Mouse (Mus musculus) heart, embryonic 13.5 days (tissue): ENCODE measurements around the gene Phtf2. TPM values are rescaled to one million over a fixed set of nuclear protein-coding genes. Genes with fewer than 3 reads are reported as not detected.
"Not testable (repeated sequence)": the region's sequence is repeated elsewhere in the genome, so short reads cannot be mapped to it uniquely, and the experiment has no call there.

Experiments
- ATAC-seq: fragments of 200-750 bp; cut with Nextera tagmentation; 2 replicates; pipeline ENCODE4 v1.8.0; 2017; ENCODE audit warnings: moderate TSS enrichment; ENCODE audit not compliant: insufficient number of reproducible peaks, low FRiP score, low TSS enrichment; ENCODE audit errors: extremely low read depth
- H3K27ac ChIP-seq: fragments of 300-500 bp; sonication (generic); replicated peaks from 2 replicates; pipeline ENCODE4 v1.5.1; 2015; ENCODE audit warnings: moderate library complexity, mild to moderate bottlenecking, inconsistent platforms
- H3K27me3 ChIP-seq: fragments of 300-500 bp; sonication (generic); replicated peaks from 2 replicates; pipeline ENCODE4 v1.6.1; 2015; ENCODE audit warnings: mild to moderate bottlenecking, inconsistent platforms
- H3K36me3 ChIP-seq: fragments of 300-500 bp; sonication (generic); 2 replicates; pipeline ENCODE4 v1.6.1; 2015; ENCODE audit warnings: mild to moderate bottlenecking, inconsistent platforms
- H3K4me1 ChIP-seq: fragments of 300-500 bp; sonication (generic); 2 replicates; pipeline ENCODE4 v1.6.1; 2015; ENCODE audit warnings: inconsistent platforms
- H3K4me2 ChIP-seq: fragments of 300-500 bp; sonication (generic); 2 replicates; pipeline ENCODE4 v1.6.1; 2015; ENCODE audit warnings: inconsistent platforms, mild to moderate bottlenecking, moderate library complexity
- H3K4me3 ChIP-seq: fragments of 300-500 bp; sonication (generic); 2 replicates; pipeline ENCODE4 v1.5.1; 2015; ENCODE audit warnings: moderate library complexity, mild to moderate bottlenecking, inconsistent platforms
- H3K9ac ChIP-seq: fragments of 300-500 bp; sonication (generic); 2 replicates; pipeline ENCODE4 v1.6.1; 2015; ENCODE audit warnings: inconsistent platforms, mild to moderate bottlenecking, moderate library complexity
- H3K9me3 ChIP-seq: fragments of 300-500 bp; sonication (generic); 2 replicates; pipeline ENCODE4 v1.6.1; 2016; ENCODE audit warnings: inconsistent platforms
- WGBS: fragments of 180-500 bp; shearing (Covaris S2); methylation state at CpG from one replicate; pipeline ENCODE4 v1.1.7; 2015; ENCODE audit warnings: mixed read lengths; 5-methylcytosine and 5-hydroxymethylcytosine counted together
- polyA plus RNA-seq: library from polyadenylated mRNA; unstranded; fragments of >200 nt; fragmentation: Nextera tagmentation; extraction: Ambion mirVana; gene quantifications from 2 replicates; pipeline ENCODE4 v1.2.1, GENCODE M21; 2015

Gene Phtf2
- polyA plus RNA-seq, 1 experiment from 2014 or later, result 29.1 TPM

GRCm38 (mm10) chr5:20762441-20762840 is 119.5 kb downstream of the Phtf2 start:
- not testable (repeated sequence) for H3K9me3 ChIP-seq, H3K4me3 ChIP-seq, ATAC-seq, H3K9ac ChIP-seq, H3K4me2 ChIP-seq, H3K27ac ChIP-seq, H3K27me3 ChIP-seq
- H3K36me3 ChIP-seq, result peaks cover 40% of the 10 kb centered on the region
- 91% methylated on average over 3 of the region's 3 CpGs for WGBS
- H3K4me1 ChIP-seq, result peaks cover 14% of the 10 kb centered on the region

GRCm38 (mm10) chr5:20760368-20761162 is 121.4 kb downstream of the Phtf2 start:
- Histone ChIP-seq H3K36me3 (peaks cover 32% of the 10 kb centered on the region), H3K4me1 (peaks cover 14% of the 10 kb centered on the region), H3K4me2 (no peak overlapping the region), H3K9ac (no peak overlapping the region), H3K4me3 (no peak overlapping the region), H3K27me3 (no peaks in the 10 kb centered on the region), H3K9me3 (no peaks in the 10 kb centered on the region), H3K27ac (no peak overlapping the region)
- WGBS, result 86% methylated on average over 12 of the region's 12 CpGs
- ATAC-seq, result no peak

- no peak overlapping the region for H3K4me2 ChIP-seq
- no peak overlapping the region for H3K9ac ChIP-seq
- 29% methylated on average over 5 of the region's 5 CpGs for WGBS
- H3K4me1 ChIP-seq, result peaks cover 14% of the 10 kb centered on the region
- no peak overlapping the region; the same call in 1 of the 2 replicates for H3K27ac ChIP-seq
- ATAC-seq, result no peak
- no peaks in the 10 kb centered on the region for H3K27me3 ChIP-seq
- H3K4me3 ChIP-seq, result no peak overlapping the region
- H3K9me3 ChIP-seq, result no peaks in the 10 kb centered on the region
- H3K36me3 ChIP-seq, result peaks cover 28% of the 10 kb centered on the region
Observed at GRCm38 (mm10) chr5:20759771-20760170, 122.2 kb downstream of the Phtf2 start.

- H3K4me1 ChIP-seq, result peaks cover 5% of the 10 kb centered on the region
- no peaks in the 10 kb centered on the region for H3K9me3 ChIP-seq
- 74% methylated on average over 5 of the region's 5 CpGs for WGBS
- H3K36me3 ChIP-seq, result peaks cover 10% of the 10 kb centered on the region; the same call in 1 of the 2 replicates
- H3K9ac ChIP-seq, result no peak overlapping the region
- no peaks in the 10 kb centered on the region for H3K27me3 ChIP-seq
- no peak overlapping the region for H3K27ac ChIP-seq
- H3K4me2 ChIP-seq, result no peak overlapping the region
- H3K4me3 ChIP-seq, result no peak overlapping the region
- ATAC-seq, result no peak
Observed at GRCm38 (mm10) chr5:20753963-20754362, 128.0 kb downstream of the Phtf2 start.

- WGBS, result 53% methylated on average over 2 of the region's 2 CpGs
- H3K4me3 ChIP-seq, result no peak overlapping the region
- no peak for ATAC-seq
- H3K36me3 ChIP-seq, result peaks cover 10% of the 10 kb centered on the region; the same call in 1 of the 2 replicates
- no peak overlapping the region for H3K4me2 ChIP-seq
- no peaks in the 10 kb centered on the region for H3K9me3 ChIP-seq
- H3K27ac ChIP-seq, result no peak overlapping the region
- no peak overlapping the region for H3K9ac ChIP-seq
- H3K27me3 ChIP-seq, result no peaks in the 10 kb centered on the region
- no peaks in the 10 kb centered on the region; the same call in 1 of the 2 replicates for H3K4me1 ChIP-seq
Observed at GRCm38 (mm10) chr5:20753096-20753495, 128.8 kb downstream of the Phtf2 start.

- H3K4me3 ChIP-seq, result no peak overlapping the region
- ATAC-seq, result no peak
- H3K36me3 ChIP-seq, result no peaks in the 10 kb centered on the region
- no peak overlapping the region for H3K27ac ChIP-seq
- no peaks in the 10 kb centered on the region for H3K27me3 ChIP-seq
- no peak overlapping the region for H3K9ac ChIP-seq
- H3K4me1 ChIP-seq, result no peaks in the 10 kb centered on the region
- 68% methylated on average over 7 of the region's 7 CpGs for WGBS
- H3K9me3 ChIP-seq, result no peaks in the 10 kb centered on the region
- no peak overlapping the region for H3K4me2 ChIP-seq
Observed at GRCm38 (mm10) chr5:20751696-20752095, 130.2 kb downstream of the Phtf2 start.

- H3K9ac ChIP-seq, result no peak overlapping the region
- no peak overlapping the region for H3K27ac ChIP-seq
- no peak overlapping the region for H3K4me2 ChIP-seq
- no peak for ATAC-seq
- no peaks in the 10 kb centered on the region for H3K4me1 ChIP-seq
- no peaks in the 10 kb centered on the region for H3K27me3 ChIP-seq
- WGBS, result 72% methylated on average over 7 of the region's 7 CpGs
- H3K9me3 ChIP-seq, result no peaks in the 10 kb centered on the region
- no peaks in the 10 kb centered on the region for H3K36me3 ChIP-seq
- no peak overlapping the region for H3K4me3 ChIP-seq
Observed at GRCm38 (mm10) chr5:20751000-20751399, 130.9 kb downstream of the Phtf2 start.

- no peaks in the 10 kb centered on the region for H3K9me3 ChIP-seq
- no peak overlapping the region for H3K4me2 ChIP-seq
- no peaks in the 10 kb centered on the region for H3K4me1 ChIP-seq
- H3K36me3 ChIP-seq, result no peaks in the 10 kb centered on the region
- ATAC-seq, result no peak
- H3K27me3 ChIP-seq, result no peaks in the 10 kb centered on the region
- no peak overlapping the region for H3K9ac ChIP-seq
- no peak overlapping the region for H3K27ac ChIP-seq
- 67% methylated on average over 3 of the region's 3 CpGs for WGBS
- H3K4me3 ChIP-seq, result no peak overlapping the region
Observed at GRCm38 (mm10) chr5:20749535-20749934, 132.4 kb downstream of the Phtf2 start.

- WGBS, result 83% methylated on average over 8 of the region's 8 CpGs
- H3K9me3 ChIP-seq, result no peaks in the 10 kb centered on the region
- no peak overlapping the region for H3K4me3 ChIP-seq
- no peak overlapping the region for H3K4me2 ChIP-seq
- no peak overlapping the region for H3K9ac ChIP-seq
- no peak for ATAC-seq
- H3K27ac ChIP-seq, result no peak overlapping the region
- H3K4me1 ChIP-seq, result no peaks in the 10 kb centered on the region
- H3K27me3 ChIP-seq, result no peaks in the 10 kb centered on the region
- H3K36me3 ChIP-seq, result no peaks in the 10 kb centered on the region
Observed at GRCm38 (mm10) chr5:20748856-20749255, 133.1 kb downstream of the Phtf2 start.

GRCm38 (mm10) chr5:20748142-20748541 is 133.8 kb downstream of the Phtf2 start:
- no peak for ATAC-seq
- Histone ChIP-seq H3K4me1 (no peaks in the 10 kb centered on the region), H3K27ac (no peak overlapping the region), H3K9ac (no peak overlapping the region), H3K4me2 (no peak overlapping the region), H3K36me3 (no peaks in the 10 kb centered on the region), H3K9me3 (no peaks in the 10 kb centered on the region), H3K4me3 (no peak overlapping the region), H3K27me3 (no peaks in the 10 kb centered on the region)
- 83% methylated on average over 4 of the region's 4 CpGs for WGBS

- H3K9ac ChIP-seq, result no peak overlapping the region
- H3K9me3 ChIP-seq, result no peaks in the 10 kb centered on the region
- 0 out of 2 replicates have a peak, but pooled peaks cover 6% of the 10 kb centered on the region for H3K4me1 ChIP-seq
- WGBS, result 83% methylated on average over 8 of the region's 8 CpGs
- no peaks in the 10 kb centered on the region for H3K27me3 ChIP-seq
- H3K4me3 ChIP-seq, result no peak overlapping the region
- no peak overlapping the region for H3K4me2 ChIP-seq
- no peak for ATAC-seq
- H3K27ac ChIP-seq, result no peak overlapping the region
- H3K36me3 ChIP-seq, result no peaks in the 10 kb centered on the region
Observed at GRCm38 (mm10) chr5:20741936-20742335, 140.0 kb downstream of the Phtf2 start.

GRCm38 (mm10) chr5:20741193-20741592 is 140.7 kb downstream of the Phtf2 start:
- Histone ChIP-seq H3K4me1 (0 out of 2 replicates have a peak, but pooled peaks cover 6% of the 10 kb centered on the region), H3K4me2 (no peak overlapping the region), H3K9me3 (no peaks in the 10 kb centered on the region), H3K27ac (no peak overlapping the region), H3K36me3 (no peaks in the 10 kb centered on the region), H3K9ac (no peak overlapping the region), H3K4me3 (no peak overlapping the region), H3K27me3 (no peaks in the 10 kb centered on the region)
- WGBS, result 26% methylated on average over 6 of the region's 6 CpGs
- ATAC-seq, result no peak
